Mouse (Mus musculus): ENCODE results near the gene Dgkd.

DNA sequence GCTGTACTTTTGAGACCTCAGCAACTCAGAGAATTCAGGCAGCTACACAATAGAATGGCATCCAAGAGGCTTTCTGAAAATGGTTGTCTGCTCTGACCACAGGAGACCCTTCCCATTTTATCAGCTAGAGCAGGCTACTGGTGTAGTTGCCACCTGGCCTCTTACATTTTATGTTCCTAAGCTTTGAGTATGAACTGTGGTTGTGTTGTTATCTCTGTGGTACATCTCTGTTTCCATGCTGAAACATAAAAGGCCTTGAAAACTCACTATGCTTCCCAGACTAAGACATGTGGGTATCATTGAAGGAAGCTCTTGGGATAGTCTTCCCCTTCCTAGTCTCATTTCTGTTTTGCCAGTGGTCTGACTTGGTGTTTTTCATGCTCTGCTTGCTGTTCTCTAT, 49.1 kb downstream of the Dgkd start:
- TF ChIP-seq POLR2A (IDR thresholded peaks at IDR 0.05; ENCODE audit: control insufficient read depth in 1 of 2, insufficient read depth in 1 of 2, low read depth in 1 of 2, low read length in 2 of 2, poor library complexity in 1 of 2) (no peak), POLR2AphosphoS2 (IDR thresholded peaks at IDR 0.05; ENCODE audit: low read length) (no peak), POLR2AphosphoS5 (IDR thresholded peaks at IDR 0.05; ENCODE audit: borderline replicate concordance, low read depth, low read length) (no peak), CTCF (IDR thresholded peaks at IDR 0.05 in 2 of 3, conservative IDR thresholded peaks at IDR 0.05 in 1 of 3; ENCODE audit: control insufficient read depth in 1 of 3, insufficient read depth in 1 of 3, low read depth in 2 of 3, low read length in 3 of 3, poor library complexity in 1 of 3, severe bottlenecking in 1 of 3) (no peak), MAZ (IDR thresholded peaks at IDR 0.05; ENCODE audit: low read depth, low read length) (no peak), SIN3A (IDR thresholded peaks at IDR 0.05; ENCODE audit: low read length) (no peak), ZNF384 (IDR thresholded peaks at IDR 0.05; ENCODE audit: low read depth, low read length) (no peak), TBP (IDR thresholded peaks at IDR 0.05; ENCODE audit: low read depth, low read length) (no peak), KAT2A (conservative IDR thresholded peaks at IDR 0.05; ENCODE audit: low read depth, low read length) (no peak), EP300 (IDR thresholded peaks at IDR 0.05; ENCODE audit: low read depth in 1 of 2, low read length in 2 of 2) (no peak), MAX (IDR thresholded peaks at IDR 0.05; ENCODE audit: low read length) (no peak), MYC (IDR thresholded peaks at IDR 0.05; ENCODE audit: low read depth, low read length) (no peak), ELF1 (IDR thresholded peaks at IDR 0.05; ENCODE audit: low read depth, low read length) (no peak), ZC3H11A (IDR thresholded peaks at IDR 0.05; ENCODE audit: low read depth, low read length) (no peak)

All from MEL (cell line).